Mouse (Mus musculus): ENCODE results near the gene Pgs1. TPM values are rescaled to one million over a fixed set of nuclear protein-coding genes. Genes with fewer than 3 reads are reported as not detected.

Gene Pgs1
- total RNA-seq (2023), result 10 to 100 TPM; 46.2 to 48.8 TPM

DNA sequence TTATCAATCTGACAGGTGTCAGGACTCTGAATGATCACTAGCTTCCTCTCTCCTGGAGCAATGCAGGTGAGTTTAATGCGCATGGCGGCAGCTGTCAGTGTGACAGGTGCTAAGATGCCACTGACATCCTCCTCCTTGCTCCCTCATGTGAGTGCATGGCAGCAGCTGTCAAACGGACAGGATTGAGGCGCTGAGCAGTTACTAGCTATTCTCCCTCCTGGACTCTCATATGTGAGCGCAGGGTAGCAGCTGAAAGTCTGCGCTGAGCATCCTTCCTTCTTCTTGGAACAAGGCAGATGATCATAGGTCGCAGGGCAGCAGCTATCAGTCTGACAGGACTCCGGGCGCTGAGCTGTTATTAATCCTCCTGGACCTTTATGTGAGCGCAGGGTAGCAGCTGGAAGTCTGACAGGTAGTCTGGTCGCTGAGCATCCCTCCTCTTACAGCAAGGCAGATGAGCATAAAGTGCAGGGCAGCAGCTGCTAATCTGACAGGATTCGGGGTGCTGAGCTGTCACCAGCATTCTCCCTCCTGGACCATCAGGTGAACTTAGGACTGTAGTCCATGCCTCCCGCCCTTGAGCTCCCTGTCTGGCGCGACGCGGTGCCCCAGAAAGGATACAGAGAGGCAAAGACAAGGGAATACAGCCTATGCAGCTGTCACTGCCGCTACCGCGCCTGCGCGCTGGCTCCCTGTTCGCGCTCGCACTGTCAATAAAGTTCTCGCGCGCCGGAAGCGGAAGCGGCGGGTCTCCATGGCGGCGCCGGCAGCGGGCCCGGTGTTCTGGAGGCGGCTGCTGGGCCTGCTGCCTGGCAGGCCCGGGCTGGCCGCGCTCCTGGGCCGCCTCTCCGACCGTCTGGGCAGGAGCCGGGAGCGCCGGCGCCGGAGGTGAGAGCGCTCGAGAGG, at the start of gene Pgs1:
Gene Pgs1, plus strand, starts transcription at position 167 of the 906 bp plus-strand sequence.

DNA sequence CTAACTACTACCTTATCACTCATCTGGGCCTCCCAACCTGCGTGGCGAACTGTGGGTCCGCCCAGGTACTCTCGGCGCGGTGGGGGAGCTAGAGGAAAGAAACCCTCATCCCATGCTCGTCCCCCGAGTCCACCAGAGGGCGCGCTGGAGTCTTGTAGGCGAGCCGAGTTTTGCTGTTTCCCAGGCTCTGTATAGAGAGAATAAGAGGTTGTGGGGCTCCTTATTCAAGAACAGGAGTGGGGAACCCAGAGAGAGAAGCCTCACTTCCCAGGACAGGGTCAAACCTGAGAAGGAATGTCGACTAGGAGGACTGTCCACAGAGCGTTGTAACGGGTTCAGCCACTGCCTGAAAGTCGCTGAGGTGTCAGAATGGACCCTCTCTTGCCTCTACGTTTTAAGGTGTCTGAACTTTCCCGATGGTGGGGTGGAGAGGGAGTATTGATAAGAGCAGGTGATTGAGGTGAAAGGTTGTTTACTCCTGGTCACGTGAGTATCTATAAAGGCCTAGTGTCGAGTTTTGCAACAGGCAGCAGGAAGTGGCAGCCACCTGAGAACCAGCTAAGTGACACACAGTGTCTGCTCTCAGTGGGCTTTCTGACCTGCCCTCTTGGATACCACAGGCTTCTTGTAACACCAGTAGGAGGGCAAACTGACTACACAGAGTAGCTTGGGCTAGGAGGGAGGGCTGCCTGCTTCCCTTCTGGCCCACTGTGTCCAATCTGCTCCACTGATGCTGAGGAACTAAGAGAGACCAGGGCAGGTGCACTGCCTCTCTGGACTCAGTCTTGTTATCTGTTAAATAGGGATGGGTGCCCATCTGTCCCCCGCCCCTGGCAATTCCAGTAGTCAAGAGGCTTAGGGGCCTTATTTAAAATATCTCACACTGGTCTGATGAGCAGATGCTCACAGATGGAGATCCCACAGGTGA, 15.9 kb upstream of the Pgs1 start, which contains the start of gene Socs3:
Gene Socs3, minus strand, starts transcription at position 103 of the 928 bp plus-strand sequence.

Other genes with a start within 250 kb of the Pgs1 start
- 10 to 100 TPM; 71.7 to 72.1 TPM for gene Tmc8, start 204.2 kb upstream of the Pgs1 start, total RNA-seq (2023)
- 100 to 1,000 TPM; 153 to 154 TPM for gene Tmc6, start 204.1 kb upstream of the Pgs1 start, total RNA-seq (2023)
- 1 to 10 TPM; 3.2 to 4.5 TPM for gene 6030468B19Rik, start 188.6 kb upstream of the Pgs1 start, total RNA-seq (2023)
- gene Gm20708, start 176.6 kb upstream of the Pgs1 start, total RNA-seq (2023), result 10 to 100 TPM in 1 of 2 experiments, 1 to 10 TPM in 1; 9.6 to 14.9 TPM
- gene Syngr2, start 176.6 kb upstream of the Pgs1 start, total RNA-seq (2023), result 100 to 1,000 TPM; 154 to 163 TPM
- 10 to 100 TPM; 30.8 to 31.9 TPM for gene Afmid, start 160.4 kb upstream of the Pgs1 start, total RNA-seq (2023)
- gene Tk1, start 160.2 kb upstream of the Pgs1 start, total RNA-seq (2023), result 10 to 100 TPM; 37.2 to 67.4 TPM
- gene Birc5, start 137.0 kb upstream of the Pgs1 start, total RNA-seq (2023), result 1 to 10 TPM; 2.3 to 5.2 TPM
- not detected for gene Tmem235, start 125.5 kb upstream of the Pgs1 start, total RNA-seq (2023)
- 1 to 10 TPM; 2.6 to 2.7 TPM for gene Tha1, start 112.8 kb upstream of the Pgs1 start, total RNA-seq (2023)
- gene Socs3, start 16.2 kb upstream of the Pgs1 start, total RNA-seq (2023), result 10 to 100 TPM; 22.8 to 35.7 TPM
- gene Dnah17, start 144.3 kb downstream of the Pgs1 start, total RNA-seq (2023), result 1 to 10 TPM in 1 of 2 experiments, under 1 TPM in 1; 0.64 to 1.2 TPM